Mouse (Mus musculus): Measurements from ENCODE around the gene Fam120a. TPM values are rescaled to one million over a fixed set of nuclear protein-coding genes. Genes with fewer than 3 reads are reported as not detected.
A peak's percentile ranks its signal among the peaks of the same experiment; 100 is the strongest.

Fam120a gene
- polyA plus RNA-seq, 1 experiment from 2014 or later = 13.3 TPM

GRCm38 (mm10) chr13:48982482-48983098, 14.8 kb upstream of the Fam120a start:
- no peaks in the 10 kb centered on the region for H3K27me3 ChIP-seq (ENCODE audit: insufficient read depth, low read length)
- no peak overlapping the region for H3K9ac ChIP-seq (replicated peaks)
- peak overlapping the region; percentile 93 for H3K27ac ChIP-seq (ENCODE audit: low read depth)
- WGBS (ENCODE audit: insufficient replicate concordance) = 67% methylated on average over 6 of the region's 6 CpGs
- ATAC-seq (peak; percentile 96), DNase-seq (peak; percentile 27)
- no peak overlapping the region for H3K4me3 ChIP-seq (ENCODE audit: low read depth, low read length)
- H3K4me2 ChIP-seq (ENCODE audit: low read depth, low read length) = no peak overlapping the region
- no peaks in the 10 kb centered on the region for H3K9me3 ChIP-seq (ENCODE audit: low read length)
- TF ChIP-seq CTCF (IDR thresholded peaks at IDR 0.05; ENCODE audit: low read depth) (no peak), EP300 (IDR thresholded peaks at IDR 0.05; ENCODE audit: low read depth) (peak; percentile 46)
- peaks cover 18% of the 10 kb centered on the region for H3K4me1 ChIP-seq (ENCODE audit: insufficient read depth)
- no peaks in the 10 kb centered on the region for H3K36me3 ChIP-seq (replicated peaks; ENCODE audit: insufficient read depth, low read length)

GRCm38 (mm10) chr13:48979069-48979468, 11.3 kb upstream of the Fam120a start:
- H3K4me1 ChIP-seq (ENCODE audit: insufficient read depth) = peaks cover 10% of the 10 kb centered on the region; the same call in 1 of the 2 replicates
- H3K4me3 ChIP-seq (ENCODE audit: low read depth, low read length) = no peak overlapping the region
- H3K27me3 ChIP-seq (ENCODE audit: insufficient read depth, low read length) = no peaks in the 10 kb centered on the region
- no peaks in the 10 kb centered on the region for H3K36me3 ChIP-seq (replicated peaks; ENCODE audit: insufficient read depth, low read length)
- TF ChIP-seq EP300 (IDR thresholded peaks at IDR 0.05; ENCODE audit: low read depth) = no peak
- no peak overlapping the region for H3K9ac ChIP-seq (replicated peaks)
- no peak overlapping the region for H3K27ac ChIP-seq (ENCODE audit: low read depth)
- no peaks in the 10 kb centered on the region for H3K9me3 ChIP-seq (ENCODE audit: low read length)
- 68% methylated on average over 6 of the region's 6 CpGs for WGBS (ENCODE audit: insufficient replicate concordance)
- ATAC-seq (no peak), DNase-seq (no peak)
- H3K4me2 ChIP-seq (ENCODE audit: low read depth, low read length) = no peak overlapping the region

DNA sequence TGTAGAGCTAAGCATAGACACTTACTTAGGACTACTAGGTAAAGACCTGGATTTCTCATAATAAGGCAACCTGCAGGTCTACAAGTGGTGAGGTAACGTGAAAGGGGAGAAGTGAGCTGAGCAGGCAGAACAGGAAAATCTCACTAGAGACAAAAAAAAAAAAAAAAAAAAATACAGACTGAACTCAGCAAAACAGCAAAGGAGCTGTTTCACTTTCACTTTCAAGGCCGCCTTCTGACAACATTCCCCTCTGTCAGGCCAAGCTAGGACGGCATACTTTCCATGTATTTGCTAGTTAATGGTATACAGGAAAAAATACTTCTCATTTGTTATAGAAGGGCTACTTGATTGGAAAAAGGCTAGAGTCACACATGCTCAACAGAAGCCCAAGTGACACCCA, 10.0 kb upstream of the Fam120a start:
- Histone ChIP-seq H3K27ac (ENCODE audit: low read depth) (peak overlapping the region; percentile 64), H3K36me3 (replicated peaks; ENCODE audit: insufficient read depth, low read length) (no peaks in the 10 kb centered on the region), H3K4me1 (ENCODE audit: insufficient read depth) (peaks cover 8% of the 10 kb centered on the region; the same call in 1 of the 2 replicates), H3K4me2 (ENCODE audit: low read depth, low read length) (peak overlapping the region; percentile 64), H3K4me3 (ENCODE audit: low read depth, low read length) (peak overlapping the region; percentile 23), H3K9me3 (ENCODE audit: low read length) (no peaks in the 10 kb centered on the region), H3K9ac (replicated peaks) (peak overlapping the region; percentile 47), H3K27me3 (ENCODE audit: insufficient read depth, low read length) (no peaks in the 10 kb centered on the region)
- ATAC-seq = no peak
- TF ChIP-seq CTCF (IDR thresholded peaks at IDR 0.05; ENCODE audit: low read depth) (no peak), EP300 (IDR thresholded peaks at IDR 0.05; ENCODE audit: low read depth) (peak; percentile 24; the same call in 1 of the 2 replicates)
- peak; percentile 35 for DNase-seq
- WGBS (ENCODE audit: insufficient replicate concordance) = 5% methylated on average over 3 of the region's 3 CpGs

GRCm38 (mm10) chr13:48974699-48975098, 6.9 kb upstream of the Fam120a start:
- DNase-seq (no peak), ATAC-seq (no peak)
- no peak for TF ChIP-seq EP300 (IDR thresholded peaks at IDR 0.05; ENCODE audit: low read depth)
- TF ChIP-seq CTCF (IDR thresholded peaks at IDR 0.05; ENCODE audit: low read depth) = no peak
- Histone ChIP-seq H3K9ac (replicated peaks) (no peak overlapping the region), H3K27me3 (ENCODE audit: insufficient read depth, low read length) (no peaks in the 10 kb centered on the region), H3K9me3 (ENCODE audit: low read length) (no peaks in the 10 kb centered on the region), H3K4me1 (ENCODE audit: insufficient read depth) (peaks cover 18% of the 10 kb centered on the region), H3K36me3 (replicated peaks; ENCODE audit: insufficient read depth, low read length) (no peaks in the 10 kb centered on the region), H3K4me2 (ENCODE audit: low read depth, low read length) (no peak overlapping the region), H3K27ac (ENCODE audit: low read depth) (no peak overlapping the region), H3K4me3 (ENCODE audit: low read depth, low read length) (no peak overlapping the region)
- WGBS (ENCODE audit: insufficient replicate concordance) = 74% methylated on average over 2 of the region's 2 CpGs

DNA sequence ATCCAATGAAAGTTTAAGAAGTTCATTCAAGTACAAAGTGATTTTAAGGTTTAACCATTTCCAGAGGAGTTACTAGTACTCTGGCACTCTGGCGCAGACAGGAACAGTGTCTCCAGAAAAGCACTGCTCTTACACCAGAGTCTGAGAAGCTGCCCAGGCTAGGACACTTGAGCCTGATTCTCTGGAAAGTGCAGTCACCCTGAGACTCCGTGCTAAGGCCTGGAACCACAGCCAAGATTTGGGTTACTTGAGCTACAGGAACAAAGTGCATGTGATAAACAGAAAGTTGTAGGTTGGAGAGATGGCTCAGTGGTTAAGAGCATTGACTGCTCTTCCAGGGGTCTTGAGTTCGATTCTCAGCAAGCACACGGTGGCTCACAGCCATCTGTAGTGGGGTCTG, 6.4 kb upstream of the Fam120a start:
- 81% methylated on average over 4 of the region's 4 CpGs for WGBS (ENCODE audit: insufficient replicate concordance)
- ATAC-seq = no peak
- TF ChIP-seq EP300 (IDR thresholded peaks at IDR 0.05; ENCODE audit: low read depth) (no peak), CTCF (IDR thresholded peaks at IDR 0.05; ENCODE audit: low read depth) (no peak)
- no peak overlapping the region for H3K27ac ChIP-seq (ENCODE audit: low read depth)
- no peak overlapping the region for H3K4me3 ChIP-seq (ENCODE audit: low read depth, low read length)
- DNase-seq = no peak
- no peaks in the 10 kb centered on the region for H3K36me3 ChIP-seq (replicated peaks; ENCODE audit: insufficient read depth, low read length)
- no peak overlapping the region for H3K4me2 ChIP-seq (ENCODE audit: low read depth, low read length)
- no peaks in the 10 kb centered on the region for H3K9me3 ChIP-seq (ENCODE audit: low read length)
- H3K27me3 ChIP-seq (ENCODE audit: insufficient read depth, low read length) = no peaks in the 10 kb centered on the region
- peaks cover 18% of the 10 kb centered on the region for H3K4me1 ChIP-seq (ENCODE audit: insufficient read depth)
- no peak overlapping the region for H3K9ac ChIP-seq (replicated peaks)

GRCm38 (mm10) chr13:48973231-48973630, 5.4 kb upstream of the Fam120a start:
- 74% methylated on average over 5 of the region's 5 CpGs for WGBS (ENCODE audit: insufficient replicate concordance)
- Histone ChIP-seq H3K4me1 (ENCODE audit: insufficient read depth) (peaks cover 16% of the 10 kb centered on the region), H3K9ac (replicated peaks) (no peak overlapping the region), H3K27me3 (ENCODE audit: insufficient read depth, low read length) (no peaks in the 10 kb centered on the region), H3K27ac (ENCODE audit: low read depth) (no peak overlapping the region), H3K36me3 (replicated peaks; ENCODE audit: insufficient read depth, low read length) (no peaks in the 10 kb centered on the region), H3K9me3 (ENCODE audit: low read length) (no peaks in the 10 kb centered on the region), H3K4me3 (ENCODE audit: low read depth, low read length) (no peak overlapping the region), H3K4me2 (ENCODE audit: low read depth, low read length) (no peak overlapping the region)
- TF ChIP-seq EP300 (IDR thresholded peaks at IDR 0.05; ENCODE audit: low read depth) (no peak), CTCF (IDR thresholded peaks at IDR 0.05; ENCODE audit: low read depth) (no peak)
- no peak for ATAC-seq
- no peak for DNase-seq
